ENCODE assay signal across 14 mouse cellular contexts in the genomic region with DNA sequence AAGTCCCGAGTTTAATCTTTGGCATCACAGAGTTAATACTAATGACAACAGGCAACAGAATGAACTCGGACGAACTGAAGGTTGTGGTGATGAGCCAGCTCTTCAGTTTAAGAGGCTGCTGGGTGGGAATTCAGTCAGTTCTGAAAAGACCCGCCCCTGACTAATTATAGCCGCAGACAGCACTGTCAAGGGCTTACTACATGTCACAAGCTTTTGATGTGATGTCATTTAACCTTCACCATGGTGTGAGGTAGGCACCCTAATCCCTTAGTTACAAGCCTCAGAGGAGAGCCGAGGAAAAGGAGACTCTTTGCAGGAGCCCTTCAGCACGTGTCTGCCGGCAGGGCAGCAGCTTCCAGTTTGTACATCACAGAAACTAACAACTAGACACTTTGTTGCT. TPM values are rescaled to one million over a fixed set of nuclear protein-coding genes. Genes with fewer than 3 reads are reported as not detected.
"Had no signal": no experiment of that assay in that cellular context is flagged by ENCODE, and none has a peak within 500 bp of the region (broad histone marks: within the 10 kb centered on the region; RNA-seq: fewer than 3 reads in every experiment).

No protein-coding gene starts in this region.

- H3K27me3 ChIP-seq: liver, embryonic 12.5 days; neural tube, embryonic 15.5 days had no signal

- H3K4me3 ChIP-seq: kidney, embryonic 15.5 days; limb, embryonic 10.5 days; liver, embryonic 12.5 days; myocyte; neural tube, embryonic 15.5 days had no signal

- H3K9me3 ChIP-seq: kidney, embryonic 15.5 days; limb, embryonic 10.5 days; liver, embryonic 12.5 days; neural tube, embryonic 15.5 days had no signal

- DNase-seq: kidney, postnatal 14 days; lung, postnatal 10 days; right cerebral cortex, adult 18-20 months; thymus, adult 18-20 months; thymus, postnatal 14 days had no signal

- H3K9ac ChIP-seq: kidney, embryonic 15.5 days; liver, embryonic 12.5 days; lung, embryonic 14.5 days; neural tube, embryonic 15.5 days had no signal

- H3K27ac ChIP-seq: kidney, embryonic 15.5 days; limb, embryonic 10.5 days; liver, embryonic 12.5 days; neural tube, embryonic 15.5 days had no signal

- H3K36me3 ChIP-seq: kidney, embryonic 15.5 days; limb, embryonic 10.5 days; liver, embryonic 12.5 days had no signal

- H3K4me2 ChIP-seq: kidney, embryonic 15.5 days; liver, embryonic 12.5 days; lung, embryonic 14.5 days; midbrain, embryonic 11.5 days; neural tube, embryonic 15.5 days had no signal

- H3K4me1 ChIP-seq: kidney, embryonic 15.5 days; liver, embryonic 12.5 days had no signal

- ATAC-seq: liver, embryonic 12.5 days had no signal

RNA-seq across cellular contexts. Expression of gene Prima1, which starts 53.7 kb away (rescaled TPM):
- total RNA-seq: megakaryocyte, adult 5-6 weeks had no signal
- polyA plus RNA-seq: limb, embryonic 10.5 days; liver, embryonic 12.5 days; liver, embryonic 16.5 days; lung, embryonic 14.5 days; myocyte had no signal
